Mouse (Mus musculus): ENCODE measurements around the gene Reg1.
"Not testable (repeated sequence)": the region's sequence is repeated elsewhere in the genome, so short reads cannot be mapped to it uniquely, and the experiment has no call there.

Reg1 gene

GRCm38 (mm10) chr6:78422411-78422810 is at the start of gene Reg1:
Gene Reg1 (plus strand): TSS chr6:78422711.
- DNase-seq (ENCODE audit: low spot score in 2 of 2), result not testable (repeated sequence)

- DNase-seq (ENCODE audit: low spot score in 2 of 2), result no peak
Observed at GRCm38 (mm10) chr6:78378765-78379164, 43.7 kb upstream of the Reg1 start, which contains the start of gene Reg3d. Gene Reg3d (minus strand): TSS chr6:78378865.

GRCm38 (mm10) chr6:78380409-78380808 is 42.1 kb upstream of the Reg1 start, which contains the start of gene Reg3a:
Gene Reg3a (plus strand): TSS chr6:78380709.
- DNase-seq (ENCODE audit: low spot score in 2 of 2), result no peak

GRCm38 (mm10) chr6:78385609-78386008 is 36.9 kb upstream of the Reg1 start:
- no peak for DNase-seq (ENCODE audit: low spot score in 2 of 2)

GRCm38 (mm10) chr6:78395323-78395722 is 27.2 kb upstream of the Reg1 start, which contains the start of gene Reg2:
Gene Reg2 (plus strand): TSS chr6:78395623.
- DNase-seq (ENCODE audit: low spot score in 2 of 2), result not testable (repeated sequence)

GRCm38 (mm10) chr6:78425497-78425896 is 3.0 kb downstream of the Reg1 start:
- DNase-seq (ENCODE audit: low spot score in 2 of 2), result no peak

GRCm38 (mm10) chr6:78447202-78447601 is 24.7 kb downstream of the Reg1 start:
- no peak for DNase-seq (ENCODE audit: low spot score in 2 of 2)

GRCm38 (mm10) chr6:78448409-78448808 is 25.9 kb downstream of the Reg1 start:
- no peak for DNase-seq (ENCODE audit: low spot score in 2 of 2)

- DNase-seq (ENCODE audit: low spot score in 2 of 2), result no peak
Observed at GRCm38 (mm10) chr6:78452804-78453203, 30.3 kb downstream of the Reg1 start.

GRCm38 (mm10) chr6:78460191-78460825 is 37.8 kb downstream of the Reg1 start:
- no peak for DNase-seq (ENCODE audit: low spot score in 2 of 2)

- no peak for DNase-seq (ENCODE audit: low spot score in 2 of 2)
Observed at GRCm38 (mm10) chr6:78462360-78462759, 39.8 kb downstream of the Reg1 start.

- DNase-seq (ENCODE audit: low spot score in 2 of 2), result no peak
Observed at GRCm38 (mm10) chr6:78463266-78463665, 40.8 kb downstream of the Reg1 start.

GRCm38 (mm10) chr6:78468772-78469171 is 46.3 kb downstream of the Reg1 start, which contains the start of gene Reg3g:
Gene Reg3g (minus strand): TSS chr6:78468872.
- no peak for DNase-seq (ENCODE audit: low spot score in 2 of 2)

GRCm38 (mm10) chr6:78469287-78469686 is 46.8 kb downstream of the Reg1 start:
- DNase-seq (ENCODE audit: low spot score in 2 of 2), result no peak

Measured in urinary bladder, postnatal 36 days (tissue).